Mouse (Mus musculus): ENCODE measurements around the gene Wars. TPM values are rescaled to one million over a fixed set of nuclear protein-coding genes. Genes with fewer than 3 reads are reported as not detected.

Gene Wars
- polyA plus RNA-seq, 1 experiment from 2014 or later: 123 TPM

DNA sequence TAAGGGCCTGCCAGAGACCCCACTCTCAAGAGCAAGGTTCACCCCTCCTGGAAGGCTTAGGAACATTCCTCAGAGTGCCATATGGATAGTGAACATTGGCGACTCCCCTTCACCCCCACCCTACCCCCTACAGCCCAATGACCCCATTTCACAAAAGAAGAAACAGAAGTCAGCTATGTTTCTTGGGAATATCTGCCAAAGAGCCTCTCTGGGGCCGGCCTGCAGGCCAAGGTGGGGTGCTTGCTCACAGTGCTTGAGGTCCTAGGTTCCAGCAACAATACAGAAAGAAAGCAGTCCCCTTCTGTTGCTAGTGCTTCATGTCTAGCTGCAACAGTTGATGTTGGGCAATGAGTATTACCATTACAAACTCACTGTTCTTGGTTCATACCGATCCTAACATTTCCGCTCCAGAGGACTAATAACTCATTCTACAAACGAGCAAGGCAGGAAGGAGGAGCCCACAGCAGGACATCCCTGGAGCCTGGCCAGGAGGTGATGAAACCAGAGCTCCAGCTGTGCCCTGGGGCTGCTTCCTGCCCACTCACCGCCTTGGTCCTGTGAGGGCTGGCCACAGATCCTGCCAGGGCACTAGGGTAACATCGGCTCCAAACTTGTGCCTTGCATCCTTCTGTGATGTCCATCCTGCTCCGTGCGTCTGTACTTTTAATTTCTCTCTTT lies 61.9 kb downstream of the Wars start:
- Histone ChIP-seq H3K9me3 (no peaks in the 10 kb centered on the region), H3K4me2 (replicated peaks) (no peak overlapping the region), H3K4me1 (peaks cover 35% of the 10 kb centered on the region), H3K27ac (no peak overlapping the region), H3K27me3 (replicated peaks) (no peaks in the 10 kb centered on the region), H3K4me3 (no peak overlapping the region), H3K36me3 (peaks cover 11% of the 10 kb centered on the region), H3K9ac (no peak overlapping the region)
- 63% methylated on average over 9 of the region's 9 CpGs for WGBS
- ATAC-seq (ENCODE audit: low FRiP score, low read depth): no peak

- WGBS: 88% methylated on average over 6 of the region's 6 CpGs
- Histone ChIP-seq H3K4me3 (no peak overlapping the region), H3K9me3 (no peaks in the 10 kb centered on the region), H3K9ac (no peak overlapping the region), H3K27me3 (replicated peaks) (no peaks in the 10 kb centered on the region), H3K27ac (no peak overlapping the region), H3K36me3 (peaks cover 21% of the 10 kb centered on the region), H3K4me2 (replicated peaks) (no peak overlapping the region), H3K4me1 (peaks cover 24% of the 10 kb centered on the region)
- ATAC-seq (ENCODE audit: low FRiP score, low read depth): no peak
Observed at GRCm38 (mm10) chr12:108830358-108830757, 63.6 kb downstream of the Wars start.

GRCm38 (mm10) chr12:108829636-108830035 lies 64.3 kb downstream of the Wars start:
- Histone ChIP-seq H3K36me3 (peaks cover 25% of the 10 kb centered on the region), H3K4me2 (replicated peaks) (no peak overlapping the region), H3K9me3 (no peaks in the 10 kb centered on the region), H3K4me1 (peaks cover 16% of the 10 kb centered on the region), H3K4me3 (no peak overlapping the region), H3K27me3 (replicated peaks) (no peaks in the 10 kb centered on the region), H3K27ac (no peak overlapping the region), H3K9ac (no peak overlapping the region)
- 90% methylated on average over 5 of the region's 5 CpGs for WGBS
- no peak for ATAC-seq (ENCODE audit: low FRiP score, low read depth)

DNA sequence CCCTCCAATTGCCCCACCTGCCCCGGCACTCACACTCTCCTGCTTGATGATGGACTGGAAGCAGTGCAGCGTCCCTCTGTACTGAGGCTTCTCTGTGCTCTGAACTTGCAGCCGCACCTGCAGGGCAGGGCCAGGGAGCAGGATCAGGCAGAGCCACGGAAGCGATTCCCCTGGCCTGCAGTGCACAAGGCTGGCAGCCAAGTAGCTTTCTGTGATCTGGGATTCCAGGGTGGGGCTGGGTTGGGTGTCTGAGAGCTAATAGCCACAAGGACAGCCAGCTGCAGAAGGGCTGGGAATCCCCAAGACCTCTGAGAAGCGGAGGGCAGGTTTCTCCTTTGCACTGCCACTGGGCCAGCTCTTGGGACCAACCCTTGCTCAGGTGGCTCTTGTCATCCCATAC lies 66.3 kb downstream of the Wars start:
- no peak for ATAC-seq (ENCODE audit: low FRiP score, low read depth)
- Histone ChIP-seq H3K4me2 (replicated peaks) (no peak overlapping the region), H3K9ac (no peak overlapping the region), H3K4me1 (peaks cover 9% of the 10 kb centered on the region; the same call in 1 of the 2 replicates), H3K36me3 (peaks cover 25% of the 10 kb centered on the region), H3K27ac (no peak overlapping the region), H3K9me3 (no peaks in the 10 kb centered on the region), H3K27me3 (replicated peaks) (no peaks in the 10 kb centered on the region), H3K4me3 (no peak overlapping the region)
- 95% methylated on average over 6 of the region's 6 CpGs for WGBS

GRCm38 (mm10) chr12:108826958-108827535 lies 66.9 kb downstream of the Wars start:
- WGBS: 97% methylated on average over 28 of the region's 28 CpGs
- ATAC-seq (ENCODE audit: low FRiP score, low read depth): no peak
- H3K4me1 ChIP-seq: peaks cover 6% of the 10 kb centered on the region; the same call in 1 of the 2 replicates
- no peak overlapping the region for H3K27ac ChIP-seq
- H3K9me3 ChIP-seq: no peaks in the 10 kb centered on the region
- no peak overlapping the region for H3K4me2 ChIP-seq (replicated peaks)
- no peaks in the 10 kb centered on the region for H3K27me3 ChIP-seq (replicated peaks)
- no peak overlapping the region for H3K9ac ChIP-seq
- peaks cover 25% of the 10 kb centered on the region for H3K36me3 ChIP-seq
- H3K4me3 ChIP-seq: no peak overlapping the region

DNA sequence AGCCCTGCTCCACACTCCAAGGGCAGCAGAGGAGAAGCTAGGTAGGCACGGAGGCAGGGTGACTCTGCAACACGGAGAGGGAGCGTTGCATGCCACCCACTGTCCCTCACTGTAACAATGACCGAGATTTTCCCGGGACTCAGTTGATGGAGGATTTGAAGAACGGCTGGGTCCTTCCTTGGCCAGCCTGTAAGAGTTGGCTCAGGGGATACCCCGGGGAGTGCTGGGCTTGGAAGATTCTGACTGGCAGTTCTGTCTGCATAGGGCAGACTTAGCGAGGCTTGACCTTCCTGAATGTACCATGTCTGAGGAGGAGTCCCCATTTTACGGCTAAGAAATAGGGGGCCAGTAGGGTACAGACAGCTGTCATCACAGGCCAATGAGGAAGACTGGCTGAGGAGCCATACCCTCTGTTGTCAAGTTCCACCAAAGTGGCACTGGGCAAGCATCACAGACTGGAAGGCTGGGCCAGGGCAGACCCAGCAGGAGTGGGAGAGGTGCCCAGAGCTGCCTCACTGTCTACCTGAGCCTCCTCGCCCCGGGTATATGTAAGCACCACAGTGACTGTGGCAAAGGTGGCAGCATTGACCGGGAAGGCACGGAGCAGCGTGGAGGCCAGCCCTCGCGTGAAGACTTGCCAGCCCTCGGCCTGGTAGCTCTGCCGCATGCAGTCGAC lies 67.6 kb downstream of the Wars start:
- peaks cover 25% of the 10 kb centered on the region for H3K36me3 ChIP-seq
- 94% methylated on average over 19 of the region's 19 CpGs for WGBS
- no peak overlapping the region for H3K4me2 ChIP-seq (replicated peaks)
- no peak overlapping the region for H3K27ac ChIP-seq
- no peak for ATAC-seq (ENCODE audit: low FRiP score, low read depth)
- H3K27me3 ChIP-seq (replicated peaks): no peaks in the 10 kb centered on the region
- no peak overlapping the region for H3K4me3 ChIP-seq
- no peaks in the 10 kb centered on the region for H3K4me1 ChIP-seq
- H3K9me3 ChIP-seq: no peaks in the 10 kb centered on the region
- no peak overlapping the region for H3K9ac ChIP-seq

- H3K9ac ChIP-seq: no peak overlapping the region
- no peak for ATAC-seq (ENCODE audit: low FRiP score, low read depth)
- no peak overlapping the region for H3K4me3 ChIP-seq
- no peaks in the 10 kb centered on the region for H3K4me1 ChIP-seq
- H3K27me3 ChIP-seq (replicated peaks): no peaks in the 10 kb centered on the region
- H3K27ac ChIP-seq: no peak overlapping the region
- H3K9me3 ChIP-seq: no peaks in the 10 kb centered on the region
- H3K4me2 ChIP-seq (replicated peaks): no peak overlapping the region
- peaks cover 25% of the 10 kb centered on the region for H3K36me3 ChIP-seq
- 96% methylated on average over 13 of the region's 13 CpGs for WGBS
Observed at GRCm38 (mm10) chr12:108825561-108826224, 68.3 kb downstream of the Wars start.

GRCm38 (mm10) chr12:108824225-108824874 lies 69.6 kb downstream of the Wars start:
- WGBS: 93% methylated on average over 15 of the region's 15 CpGs
- no peak overlapping the region for H3K9ac ChIP-seq
- no peaks in the 10 kb centered on the region for H3K9me3 ChIP-seq
- H3K36me3 ChIP-seq: peaks cover 25% of the 10 kb centered on the region
- no peak overlapping the region for H3K4me3 ChIP-seq
- ATAC-seq (ENCODE audit: low FRiP score, low read depth): no peak
- H3K4me2 ChIP-seq (replicated peaks): no peak overlapping the region
- no peak overlapping the region for H3K27ac ChIP-seq
- H3K4me1 ChIP-seq: no peaks in the 10 kb centered on the region
- H3K27me3 ChIP-seq (replicated peaks): no peaks in the 10 kb centered on the region

DNA sequence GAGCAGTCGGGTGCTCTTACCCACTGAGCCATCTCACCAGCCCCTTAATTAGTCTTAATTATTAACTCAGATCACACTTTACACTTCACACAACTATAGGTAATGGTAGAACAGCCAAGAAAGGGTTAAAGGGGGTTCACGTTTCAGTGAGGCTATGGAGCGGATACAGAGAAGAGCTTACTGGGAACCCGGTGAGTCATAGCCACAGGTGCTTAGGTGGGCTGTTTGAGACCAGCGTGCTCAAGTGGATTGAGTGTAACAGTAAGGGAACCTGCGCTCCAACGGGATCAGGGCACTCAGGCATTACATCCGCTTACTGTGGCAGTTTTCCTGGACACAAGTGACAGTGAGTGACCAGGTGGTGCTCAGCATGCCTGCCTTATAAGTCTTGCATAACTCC lies 70.9 kb downstream of the Wars start:
- no peaks in the 10 kb centered on the region for H3K9me3 ChIP-seq
- H3K4me3 ChIP-seq: no peak overlapping the region
- H3K9ac ChIP-seq: no peak overlapping the region
- no peak overlapping the region for H3K4me2 ChIP-seq (replicated peaks)
- H3K27ac ChIP-seq: no peak overlapping the region
- peaks cover 22% of the 10 kb centered on the region for H3K36me3 ChIP-seq
- 78% methylated on average over 8 of the region's 8 CpGs for WGBS
- no peaks in the 10 kb centered on the region for H3K27me3 ChIP-seq (replicated peaks)
- no peak for ATAC-seq (ENCODE audit: low FRiP score, low read depth)
- no peaks in the 10 kb centered on the region for H3K4me1 ChIP-seq

GRCm38 (mm10) chr12:108820461-108820860 lies 73.5 kb downstream of the Wars start:
- no peak for ATAC-seq (ENCODE audit: low FRiP score, low read depth)
- no peak overlapping the region for H3K4me2 ChIP-seq (replicated peaks)
- H3K27me3 ChIP-seq (replicated peaks): no peaks in the 10 kb centered on the region
- H3K4me3 ChIP-seq: no peak overlapping the region
- H3K4me1 ChIP-seq: no peaks in the 10 kb centered on the region
- no peaks in the 10 kb centered on the region for H3K9me3 ChIP-seq
- no peak overlapping the region for H3K9ac ChIP-seq
- H3K36me3 ChIP-seq: peaks cover 11% of the 10 kb centered on the region; the same call in 1 of the 2 replicates
- WGBS: 88% methylated on average over 4 of the region's 4 CpGs
- H3K27ac ChIP-seq: no peak overlapping the region

DNA sequence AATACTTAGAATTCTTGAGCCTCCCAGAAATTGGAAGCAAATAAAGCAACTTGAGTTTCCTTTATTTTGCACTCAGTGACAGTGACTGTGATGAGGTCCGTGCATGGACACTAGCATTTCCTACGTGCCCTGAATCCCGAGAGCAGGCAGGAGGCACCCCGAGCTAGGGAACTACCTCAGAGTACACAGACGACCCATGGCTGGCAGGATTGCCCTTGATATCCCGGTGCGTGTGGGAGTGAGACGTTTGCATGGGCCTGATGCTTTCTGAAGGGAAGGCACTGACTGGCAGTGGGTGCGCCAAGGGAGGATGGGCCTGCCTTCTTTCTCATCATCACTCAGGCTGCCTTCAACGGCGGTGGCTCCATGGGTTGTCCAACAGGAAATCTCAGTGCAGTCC lies 77.4 kb downstream of the Wars start:
- H3K4me1 ChIP-seq: no peaks in the 10 kb centered on the region
- H3K36me3 ChIP-seq: peaks cover 26% of the 10 kb centered on the region; the same call in 1 of the 2 replicates
- H3K4me3 ChIP-seq: no peak overlapping the region
- H3K27me3 ChIP-seq (replicated peaks): no peaks in the 10 kb centered on the region
- 87% methylated on average over 11 of the region's 11 CpGs for WGBS
- no peaks in the 10 kb centered on the region for H3K9me3 ChIP-seq
- H3K4me2 ChIP-seq (replicated peaks): no peak overlapping the region
- ATAC-seq (ENCODE audit: low FRiP score, low read depth): no peak
- no peak overlapping the region for H3K27ac ChIP-seq
- H3K9ac ChIP-seq: no peak overlapping the region

DNA sequence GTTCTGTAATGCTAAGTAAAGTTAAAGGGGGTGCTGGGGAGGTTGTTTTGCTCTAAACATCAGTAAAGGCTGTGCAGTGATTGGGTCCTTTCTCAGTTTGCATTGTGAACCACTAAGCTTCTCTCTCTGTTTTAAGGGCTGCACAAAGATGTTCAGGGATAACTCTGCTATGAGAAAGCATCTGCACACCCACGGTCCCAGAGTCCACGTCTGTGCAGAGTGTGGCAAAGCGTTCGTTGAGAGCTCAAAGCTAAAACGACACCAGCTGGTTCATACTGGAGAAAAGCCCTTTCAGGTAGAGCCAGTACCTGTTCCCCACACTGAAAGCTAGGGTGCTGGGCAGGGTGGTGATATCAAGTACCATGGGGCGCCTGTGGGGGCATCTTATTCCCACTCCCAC lies 79.5 kb downstream of the Wars start:
- WGBS: 93% methylated on average over 6 of the region's 6 CpGs
- no peak overlapping the region for H3K4me2 ChIP-seq (replicated peaks)
- H3K27me3 ChIP-seq (replicated peaks): no peaks in the 10 kb centered on the region
- no peaks in the 10 kb centered on the region for H3K9me3 ChIP-seq
- peaks cover 30% of the 10 kb centered on the region; the same call in 1 of the 2 replicates for H3K36me3 ChIP-seq
- no peaks in the 10 kb centered on the region for H3K4me1 ChIP-seq
- no peak for ATAC-seq (ENCODE audit: low FRiP score, low read depth)
- no peak overlapping the region for H3K27ac ChIP-seq
- no peak overlapping the region for H3K9ac ChIP-seq
- no peak overlapping the region for H3K4me3 ChIP-seq

Measured in neural tube, embryonic 12.5 days (tissue).